Mouse (Mus musculus): ENCODE results near the gene Ppp1r13l. TPM values are rescaled to one million over a fixed set of nuclear protein-coding genes. Genes with fewer than 3 reads are reported as not detected.

Gene Ppp1r13l
- polyA plus RNA-seq, 1 experiment: 45.4 TPM

GRCm38 (mm10) chr7:19375368-19375767 is 15.8 kb downstream of the Ppp1r13l start:
- no peak for TF ChIP-seq GATA1 (IDR thresholded peaks at IDR 0.05; ENCODE audit: low read length)

- no peak for TF ChIP-seq GATA1 (IDR thresholded peaks at IDR 0.05; ENCODE audit: low read length)
These were observed 16.5 kb downstream of the Ppp1r13l start for GRCm38 (mm10) chr7:19376019-19376418.

DNA sequence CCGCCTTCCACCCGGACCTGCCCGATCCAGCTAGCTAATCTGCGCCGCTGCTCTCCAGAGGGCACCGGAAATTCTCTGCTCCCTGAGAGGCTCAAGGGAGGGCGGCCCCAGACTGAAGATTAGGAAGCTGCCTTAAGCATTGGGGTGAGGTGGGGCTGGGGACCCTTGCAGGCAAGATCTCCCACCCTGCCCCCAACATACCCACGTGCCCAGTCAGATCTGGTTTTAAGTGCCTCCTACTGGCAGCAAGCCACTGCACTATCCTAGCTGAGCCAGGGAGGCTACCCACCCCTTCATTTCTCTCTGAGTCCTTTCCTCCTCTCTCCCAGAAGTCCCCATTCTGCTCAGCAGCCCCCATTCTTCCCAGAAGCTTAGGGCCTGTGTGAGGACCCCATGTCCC is 18.5 kb downstream of the Ppp1r13l start:
- TF ChIP-seq GATA1 (IDR thresholded peaks at IDR 0.05; ENCODE audit: low read length): no peak

DNA sequence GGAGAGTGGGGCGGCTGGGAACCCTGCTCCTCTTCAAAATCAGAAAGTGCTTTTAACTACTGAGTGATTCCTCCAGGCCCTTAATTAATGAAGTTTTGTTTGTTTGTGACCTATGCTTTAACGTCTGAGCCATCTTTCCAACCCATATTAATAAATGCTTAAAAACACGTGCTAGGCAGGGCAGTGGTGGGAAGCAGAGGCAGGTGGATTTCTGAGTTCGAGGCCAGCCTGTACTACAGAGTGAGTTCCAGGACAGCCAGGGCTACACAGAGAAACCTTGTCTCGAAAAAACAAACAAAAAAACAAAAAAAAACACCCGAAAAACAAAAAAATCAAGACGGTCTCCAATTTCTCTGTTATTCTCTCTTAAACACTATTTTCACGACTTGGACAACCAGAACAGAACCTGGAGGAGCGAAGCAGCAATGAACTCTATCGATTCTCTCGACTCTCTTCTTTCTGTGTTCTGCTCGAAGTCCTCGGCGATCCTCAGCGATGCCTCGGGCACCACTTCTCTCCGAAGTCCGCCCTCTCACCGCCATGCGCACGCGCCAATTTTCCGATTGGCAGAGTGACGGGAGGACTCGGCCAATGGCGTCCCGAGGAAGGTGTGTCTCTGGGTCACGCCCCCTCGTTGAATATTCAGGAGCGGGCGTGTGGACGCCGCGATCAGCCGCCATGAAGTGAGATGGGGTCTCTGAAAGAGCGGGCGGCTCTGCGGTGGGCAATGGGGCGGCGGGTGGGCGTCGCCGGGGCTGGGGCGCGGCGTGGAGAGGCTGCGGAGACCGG is 22.0 kb downstream of the Ppp1r13l start, which contains the start of gene Ercc2:
Gene Ercc2 (plus strand): TSS at position 634 of the 789 bp plus-strand sequence.
- TF ChIP-seq GATA1 (IDR thresholded peaks at IDR 0.05; ENCODE audit: low read length): no peak

DNA sequence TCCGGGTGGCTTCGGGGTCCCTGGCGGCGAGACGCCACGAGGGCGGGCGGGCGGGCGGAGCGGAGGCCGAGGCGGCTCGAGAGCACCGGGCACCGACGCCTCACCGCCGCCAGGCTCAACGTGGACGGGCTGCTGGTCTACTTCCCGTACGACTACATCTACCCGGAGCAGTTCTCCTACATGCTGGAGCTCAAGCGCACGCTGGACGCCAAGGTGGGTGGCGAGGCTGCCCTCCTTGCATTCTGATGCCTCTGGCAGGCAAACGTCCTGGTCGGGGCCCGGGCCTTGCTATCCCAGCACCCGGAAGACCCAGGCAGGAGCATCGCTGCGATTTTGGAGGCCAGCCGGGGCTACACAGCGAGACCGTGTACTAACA is 22.6 kb downstream of the Ppp1r13l start:
- TF ChIP-seq GATA1 (IDR thresholded peaks at IDR 0.05; ENCODE audit: low read length): no peak

DNA sequence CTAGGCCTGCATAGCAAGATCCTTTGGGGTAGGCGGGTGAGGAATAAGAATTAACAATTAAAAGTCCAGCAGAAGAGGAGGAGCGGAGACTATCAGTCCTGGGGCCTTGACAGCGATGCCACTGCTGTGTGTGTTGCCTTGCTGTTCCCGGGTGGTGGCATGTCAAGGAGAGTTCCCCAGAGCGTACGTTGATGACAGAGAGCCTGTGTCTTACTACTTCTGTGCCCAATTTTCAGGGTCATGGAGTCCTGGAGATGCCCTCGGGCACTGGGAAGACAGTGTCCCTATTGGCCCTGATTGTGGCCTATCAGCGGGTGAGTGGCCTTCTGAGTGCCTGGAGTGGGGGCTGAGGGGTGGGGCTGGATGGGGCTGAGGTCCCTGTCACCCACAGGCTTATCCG is 24.2 kb downstream of the Ppp1r13l start:
- TF ChIP-seq GATA1 (IDR thresholded peaks at IDR 0.05; ENCODE audit: low read length): no peak

- TF ChIP-seq GATA1 (IDR thresholded peaks at IDR 0.05; ENCODE audit: low read length): no peak
These were observed 29.3 kb downstream of the Ppp1r13l start for GRCm38 (mm10) chr7:19388699-19389413.

GRCm38 (mm10) chr7:19394484-19394883 is 34.9 kb downstream of the Ppp1r13l start:
- TF ChIP-seq GATA1 (IDR thresholded peaks at IDR 0.05; ENCODE audit: low read length): no peak

DNA sequence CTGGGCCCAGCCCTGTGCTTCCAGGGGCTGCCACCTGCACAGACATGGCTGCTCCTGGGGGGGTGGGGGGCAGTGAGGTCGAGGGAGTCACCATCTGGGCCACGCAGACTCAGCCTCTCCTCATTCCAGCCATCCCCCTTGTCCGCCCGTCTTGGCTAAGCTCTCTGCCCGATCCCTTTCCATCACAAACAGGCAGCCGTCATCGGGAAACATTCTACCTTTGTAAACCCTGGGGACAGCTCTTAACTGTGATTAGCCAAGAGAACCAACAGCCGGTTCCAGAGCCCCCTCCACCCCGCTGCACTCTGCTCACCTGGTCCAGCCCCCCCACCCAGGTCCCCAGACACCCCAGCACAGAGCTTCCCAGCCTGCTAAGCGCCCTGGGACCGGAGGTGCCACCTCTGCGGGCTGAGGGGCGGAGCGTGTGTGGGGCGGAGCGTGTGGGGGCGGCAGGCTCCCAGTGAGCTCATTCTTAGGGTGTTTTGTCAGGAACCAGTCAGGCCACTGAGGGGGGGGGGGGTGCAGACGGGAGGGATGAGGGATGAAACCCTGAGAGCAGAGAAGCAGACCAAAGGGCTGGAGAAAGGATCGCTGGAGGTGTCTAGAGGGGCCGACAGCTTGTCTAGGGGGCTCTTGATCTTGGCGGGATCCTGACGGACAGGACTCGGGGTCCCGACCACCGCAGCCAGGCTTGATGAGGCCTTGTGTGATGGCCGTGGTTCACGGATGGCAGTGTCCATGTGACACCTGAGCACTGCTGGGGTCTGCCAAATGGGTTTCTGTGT is 40.1 kb downstream of the Ppp1r13l start:
- no peak for TF ChIP-seq GATA1 (IDR thresholded peaks at IDR 0.05; ENCODE audit: low read length)

GRCm38 (mm10) chr7:19400946-19401345 is 41.4 kb downstream of the Ppp1r13l start:
- no peak for TF ChIP-seq GATA1 (IDR thresholded peaks at IDR 0.05; ENCODE audit: low read length)

DNA sequence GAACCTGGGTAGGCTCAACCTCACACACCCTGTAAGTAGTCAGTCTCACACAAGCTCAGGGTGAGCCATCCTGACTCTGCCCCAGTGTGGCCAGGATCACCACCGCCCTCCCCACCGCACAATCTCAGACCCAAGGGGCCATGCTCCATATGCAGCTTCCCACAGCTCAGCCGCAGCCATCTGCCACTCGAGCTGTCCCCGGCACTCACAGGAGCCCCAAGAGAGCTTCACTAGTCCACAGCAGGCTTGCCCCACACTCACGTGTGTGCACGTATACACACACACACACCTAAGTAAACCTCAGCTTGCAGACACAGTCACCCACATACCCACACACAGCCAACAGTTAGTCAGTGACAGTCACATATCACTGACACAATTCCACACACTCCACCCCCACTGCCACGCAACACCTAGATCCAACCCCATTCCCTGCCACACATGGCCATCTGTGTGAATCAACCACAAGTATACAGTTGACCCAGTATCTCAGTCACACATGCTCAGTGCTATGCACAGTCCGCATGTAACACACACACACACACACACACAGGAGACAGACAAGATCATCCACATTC is 43.1 kb downstream of the Ppp1r13l start:
- no peak for TF ChIP-seq GATA1 (IDR thresholded peaks at IDR 0.05; ENCODE audit: low read length)

- TF ChIP-seq GATA1 (IDR thresholded peaks at IDR 0.05; ENCODE audit: low read length): no peak
These were observed 44.3 kb downstream of the Ppp1r13l start, which contains the start of gene Klc3 for GRCm38 (mm10) chr7:19403731-19404296. Klc3 (minus strand) TSS chr7:19404104.

DNA sequence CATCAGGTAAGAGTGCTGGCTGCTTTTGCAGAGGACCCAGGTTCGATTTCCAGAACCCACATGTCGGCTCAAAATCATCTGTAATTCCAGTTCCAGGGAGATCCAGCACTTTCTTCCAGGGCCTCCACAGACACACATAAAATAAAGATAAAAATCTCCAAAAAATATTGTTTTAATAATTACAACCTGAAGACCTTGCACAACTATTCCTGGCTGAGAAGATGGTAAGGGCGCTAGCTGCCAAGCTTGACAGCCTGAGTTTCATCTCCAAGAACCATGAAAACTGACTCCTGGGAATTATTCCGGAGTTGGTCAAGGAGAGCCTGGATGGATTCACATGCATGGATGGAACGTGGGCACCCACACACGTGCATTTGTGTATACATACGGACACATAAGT is 44.9 kb downstream of the Ppp1r13l start, which contains the start of gene Ckm:
Gene Ckm (plus strand): TSS at position 301 of the 400 bp plus-strand sequence.
- TF ChIP-seq GATA1 (IDR thresholded peaks at IDR 0.05; ENCODE audit: low read length): no peak

- no peak for TF ChIP-seq GATA1 (IDR thresholded peaks at IDR 0.05; ENCODE audit: low read length)
These were observed 45.9 kb downstream of the Ppp1r13l start for GRCm38 (mm10) chr7:19405417-19405816.

GRCm38 (mm10) chr7:19409753-19410152 is 50.2 kb downstream of the Ppp1r13l start:
- TF ChIP-seq GATA1 (IDR thresholded peaks at IDR 0.05; ENCODE audit: low read length): no peak
